Mouse (Mus musculus) adipocyte (in vitro differentiated cells): ENCODE results near the gene Zfp865.
"Not testable (repeated sequence)": the region's sequence is repeated elsewhere in the genome, so short reads cannot be mapped to it uniquely, and the experiment has no call there.

Experiments used
- DNase-seq: peaks from one replicate; pipeline ENCODE4 v3.0.0-alpha.2; 2016; ENCODE audit warnings: low spot score

The Zfp865 gene

GRCm38 (mm10) chr7:5020000-5020681, at the start of gene Zfp865, which contains the start of gene Ccdc106:
Zfp865 (plus strand) TSS chr7:5020376.
Ccdc106 (plus strand) TSS chr7:5020553.
- peak; percentile 97 for DNase-seq

GRCm38 (mm10) chr7:4971068-4971467, 49.1 kb upstream of the Zfp865 start, which contains the start of gene Sbk3:
Sbk3 (minus strand) TSS chr7:4971168.
- DNase-seq, result no peak

- no peak for DNase-seq
These were observed 48.5 kb upstream of the Zfp865 start for GRCm38 (mm10) chr7:4971710-4972109.

GRCm38 (mm10) chr7:4972321-4973047, 47.7 kb upstream of the Zfp865 start:
- peak; percentile 76 for DNase-seq

- DNase-seq, result no peak
These were observed 44.7 kb upstream of the Zfp865 start for GRCm38 (mm10) chr7:4975455-4975854.

GRCm38 (mm10) chr7:4976832-4977231, 43.3 kb upstream of the Zfp865 start:
- DNase-seq, result no peak

- no peak for DNase-seq
These were observed 31.9 kb upstream of the Zfp865 start for GRCm38 (mm10) chr7:4988250-4988649.

GRCm38 (mm10) chr7:4993347-4993998, 26.7 kb upstream of the Zfp865 start:
- no peak for DNase-seq

- DNase-seq, result no peak
These were observed 26.0 kb upstream of the Zfp865 start for GRCm38 (mm10) chr7:4993999-4994788.

- no peak for DNase-seq
These were observed 24.7 kb upstream of the Zfp865 start for GRCm38 (mm10) chr7:4995268-4996002.

GRCm38 (mm10) chr7:4996003-4996895, 23.9 kb upstream of the Zfp865 start, which contains the start of gene Zfp579:
Zfp579 (minus strand) TSS chr7:4996158.
- DNase-seq, result peak; percentile 88

- DNase-seq, result no peak
These were observed 23.2 kb upstream of the Zfp865 start for GRCm38 (mm10) chr7:4996934-4997333.

GRCm38 (mm10) chr7:4999876-5000275, 20.3 kb upstream of the Zfp865 start:
- DNase-seq, result peak; percentile 28

- not testable (repeated sequence) for DNase-seq
These were observed 17.3 kb upstream of the Zfp865 start for GRCm38 (mm10) chr7:5002876-5003275.

- no peak for DNase-seq
These were observed 11.9 kb upstream of the Zfp865 start for GRCm38 (mm10) chr7:5008229-5008628.

- no peak for DNase-seq
These were observed 7.3 kb upstream of the Zfp865 start for GRCm38 (mm10) chr7:5012681-5013513.

- DNase-seq, result peak; percentile 96
These were observed 5.7 kb upstream of the Zfp865 start, which contains the start of the genes Zfp524 and Fiz1 for GRCm38 (mm10) chr7:5014251-5015117. Zfp524 (plus strand) TSS chr7:5014415. Fiz1 (minus strand) TSS chr7:5014697.
